Mouse (Mus musculus): ENCODE measurements around the gene Ccnjl.

Gene Ccnjl

DNA sequence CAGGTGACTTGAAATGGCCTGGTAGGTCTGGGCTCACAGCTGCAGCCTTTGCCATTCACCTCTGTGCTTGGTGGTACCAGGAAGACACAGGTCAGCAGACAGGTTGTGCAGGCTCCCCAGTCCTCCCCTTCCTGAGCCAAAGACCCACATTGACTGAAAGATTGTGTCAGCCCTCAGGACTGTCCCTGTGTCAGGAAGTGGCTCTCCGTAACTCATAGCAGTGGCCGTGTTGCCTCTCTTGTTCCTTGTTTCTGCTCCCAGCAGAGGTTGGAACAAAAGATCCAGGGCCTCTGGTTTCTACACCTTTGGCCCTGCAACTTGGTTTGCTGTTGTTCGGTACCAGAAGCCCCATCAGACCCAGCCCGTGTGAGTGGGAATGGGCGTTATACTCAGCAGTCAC lies 40.6 kb downstream of the Ccnjl start:
- DNase-seq (ENCODE audit: low spot score), result no peak

DNA sequence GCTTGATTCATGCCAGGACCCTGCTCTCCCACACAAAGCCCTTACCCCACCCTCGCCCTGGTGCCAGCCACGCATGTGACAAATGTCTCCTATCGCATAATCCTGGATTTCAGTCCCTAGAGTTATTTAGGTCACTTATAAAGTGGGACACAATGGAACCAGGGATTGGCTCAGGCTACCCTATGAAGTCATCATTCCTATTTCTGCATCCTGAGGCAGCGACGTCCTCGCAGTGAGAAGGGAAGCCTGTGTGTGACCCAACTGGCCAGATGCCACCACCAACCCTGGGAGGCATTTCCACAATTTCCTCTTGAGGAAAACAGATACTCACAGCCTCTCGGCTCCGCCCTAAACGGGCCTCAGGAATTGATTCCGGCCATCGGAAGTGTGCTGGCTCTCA lies 41.0 kb downstream of the Ccnjl start:
- DNase-seq (ENCODE audit: low spot score), result peak; percentile 62

DNA sequence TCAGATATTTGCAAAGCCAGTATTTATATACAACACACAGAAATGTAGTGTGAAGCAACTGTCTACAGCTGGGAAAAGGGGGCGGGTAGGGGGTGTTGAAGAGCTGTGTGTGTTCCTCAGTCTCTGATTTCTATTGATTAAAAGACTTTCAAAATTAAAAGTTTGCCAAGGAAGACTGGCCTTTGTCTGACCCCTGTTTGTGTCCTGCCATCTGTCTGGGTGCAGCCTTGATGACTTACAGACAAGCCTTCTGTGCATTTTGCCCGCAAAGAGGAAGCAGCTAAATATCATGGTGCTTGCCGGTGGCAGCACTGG lies 46.4 kb downstream of the Ccnjl start:
- DNase-seq (ENCODE audit: low spot score), result no peak

DNA sequence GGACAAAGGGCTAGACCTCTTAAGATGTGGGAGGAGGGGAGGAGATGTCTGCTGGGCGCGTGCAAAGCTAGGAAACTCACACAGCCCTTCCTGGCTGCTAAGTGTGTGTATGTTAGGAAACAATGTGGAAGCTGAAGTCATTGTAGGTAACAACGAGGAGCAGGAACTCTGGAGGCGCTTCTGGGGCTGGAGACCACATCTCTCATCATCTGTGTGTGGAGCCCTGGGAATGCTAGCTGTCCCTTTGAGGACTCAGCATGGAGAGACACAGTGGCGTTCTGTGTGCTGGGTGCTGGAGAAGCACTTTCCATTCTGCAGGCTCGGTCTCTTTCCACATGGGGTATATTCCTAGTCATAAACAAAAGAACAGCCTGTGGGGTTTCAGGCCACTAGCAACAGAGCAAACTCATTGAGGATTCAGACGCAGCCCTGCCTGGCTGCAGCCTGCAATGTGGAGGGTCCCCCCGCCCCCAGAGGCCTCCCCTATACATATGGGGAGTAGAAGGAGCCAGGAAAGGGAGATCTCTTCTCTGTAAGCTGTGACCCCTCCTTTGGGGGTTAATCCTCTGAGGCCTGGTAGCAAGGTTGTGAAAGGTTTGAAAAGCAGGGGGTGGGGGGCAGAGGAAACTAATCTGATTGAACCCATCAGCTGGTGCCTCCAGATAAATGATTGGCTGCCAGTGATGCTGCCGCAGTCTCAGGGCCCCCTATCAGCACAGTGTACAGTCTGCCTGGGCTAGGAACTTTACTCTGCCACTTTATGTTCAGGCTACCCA lies 47.0 kb downstream of the Ccnjl start:
- DNase-seq (ENCODE audit: low spot score), result no peak

DNA sequence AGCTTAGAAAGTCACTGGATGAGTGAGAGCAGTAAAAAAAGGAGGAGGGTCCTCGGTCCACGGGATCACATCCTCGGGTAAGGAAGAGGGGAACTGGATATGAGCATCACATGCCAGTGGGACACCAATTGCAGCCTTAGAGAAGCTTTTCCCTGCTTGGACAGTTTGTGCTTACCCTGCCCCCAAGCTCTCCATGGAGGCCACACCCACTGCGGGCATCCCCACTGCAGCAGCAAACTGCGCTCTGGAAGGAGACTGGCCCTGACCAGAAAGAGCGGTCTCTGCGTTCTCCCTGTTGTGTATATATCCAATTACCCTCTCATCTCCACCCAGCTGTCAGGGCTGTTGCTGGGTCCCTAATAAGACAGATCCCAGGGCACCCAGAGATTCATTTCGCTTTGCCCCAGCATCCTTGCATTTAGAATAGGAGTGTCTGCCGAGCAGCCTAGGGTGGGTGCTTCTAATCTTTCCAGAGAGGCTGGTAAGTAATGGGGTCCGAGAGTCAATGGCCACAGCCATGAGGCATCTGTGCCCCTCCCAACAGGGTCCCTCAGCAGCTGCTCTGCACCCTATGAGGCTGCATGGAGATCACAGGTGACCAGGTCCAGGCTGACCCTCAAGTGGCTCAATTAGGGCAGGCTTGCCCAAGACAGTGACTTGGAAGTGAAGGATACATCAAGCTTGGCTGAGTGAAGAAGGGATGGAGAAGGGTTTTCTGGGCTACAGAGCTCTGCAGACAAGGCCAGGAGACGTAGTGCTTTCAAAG lies 49.3 kb downstream of the Ccnjl start:
- DNase-seq (ENCODE audit: low spot score), result no peak

DNA sequence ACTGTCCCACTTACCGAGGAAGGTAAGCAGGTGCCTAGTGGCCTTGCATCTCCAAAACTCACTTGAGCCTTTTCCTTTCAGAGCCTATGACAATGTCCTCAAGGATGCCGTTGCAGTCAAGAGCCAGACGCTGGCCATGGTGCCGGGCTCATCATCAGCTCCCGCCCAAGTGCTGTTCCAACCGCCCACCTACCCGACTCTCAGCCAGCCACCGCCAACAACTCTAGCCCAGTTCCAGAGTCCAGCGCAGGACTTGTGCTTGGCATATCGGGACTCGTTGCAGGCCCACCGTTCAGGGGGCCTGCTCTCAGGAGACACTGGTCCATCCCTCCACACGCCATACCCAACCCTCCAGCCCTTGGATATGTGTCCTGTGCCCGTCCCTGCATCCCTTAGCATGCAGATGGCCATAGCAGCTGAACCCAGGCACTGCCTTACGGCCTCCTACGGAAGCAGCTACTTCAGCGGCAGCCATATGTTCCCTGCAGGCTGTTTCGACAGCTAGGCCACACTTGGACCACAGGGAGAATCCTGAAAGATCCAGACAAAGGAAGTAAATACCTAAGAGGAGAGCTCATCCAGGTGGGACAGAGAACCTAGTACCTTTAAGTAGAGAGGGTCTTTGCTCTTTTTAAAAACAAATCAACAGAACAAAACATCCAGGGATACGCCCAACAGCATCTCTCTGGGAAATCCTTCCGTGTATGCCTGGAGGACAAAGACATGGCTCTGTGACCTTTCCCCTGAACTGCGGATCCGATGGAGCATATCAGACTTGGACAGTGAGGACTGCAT lies 56.8 kb downstream of the Ccnjl start:
- DNase-seq (ENCODE audit: low spot score), result no peak

DNA sequence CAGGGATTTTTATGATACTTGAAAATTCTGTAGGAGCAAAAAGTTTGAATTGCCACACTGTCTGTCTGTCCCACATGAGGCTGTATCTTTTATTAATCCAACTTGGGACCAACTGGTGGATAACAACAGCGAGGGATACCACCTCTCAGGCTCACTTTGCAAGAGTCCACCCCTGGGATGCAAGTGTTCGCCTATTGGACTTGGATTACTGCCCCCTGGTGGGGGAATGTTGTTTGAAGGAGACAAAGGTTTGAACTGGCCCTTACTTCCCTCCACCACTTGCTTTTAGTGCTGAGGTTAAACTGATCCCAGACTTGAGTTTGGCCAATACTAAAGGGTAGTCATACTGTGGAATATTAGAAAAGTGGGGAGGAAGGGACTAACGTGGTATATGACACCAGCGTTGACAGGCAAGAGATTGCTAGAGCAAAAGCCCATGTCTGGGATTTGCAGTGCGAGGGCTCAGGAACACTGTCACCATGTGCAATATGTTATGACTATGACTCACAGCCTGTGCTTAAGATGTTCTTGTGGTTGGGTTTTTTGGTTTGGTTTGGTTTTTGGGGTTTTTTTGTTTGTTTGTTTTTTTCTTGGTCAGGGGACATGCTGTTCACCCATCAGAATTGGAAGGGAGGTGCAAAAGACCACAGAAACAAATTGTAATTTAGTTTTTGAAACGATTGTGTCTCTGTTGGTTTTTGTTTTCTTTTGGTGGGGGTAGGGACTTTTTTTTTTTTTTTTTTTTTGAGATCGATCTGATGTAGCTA lies 57.9 kb downstream of the Ccnjl start, which contains the start of gene 4933415A04Rik:
Gene 4933415A04Rik (plus strand): TSS at position 717 of the 767 bp plus-strand sequence.
- peak; percentile 89 for DNase-seq (ENCODE audit: low spot score)

DNA sequence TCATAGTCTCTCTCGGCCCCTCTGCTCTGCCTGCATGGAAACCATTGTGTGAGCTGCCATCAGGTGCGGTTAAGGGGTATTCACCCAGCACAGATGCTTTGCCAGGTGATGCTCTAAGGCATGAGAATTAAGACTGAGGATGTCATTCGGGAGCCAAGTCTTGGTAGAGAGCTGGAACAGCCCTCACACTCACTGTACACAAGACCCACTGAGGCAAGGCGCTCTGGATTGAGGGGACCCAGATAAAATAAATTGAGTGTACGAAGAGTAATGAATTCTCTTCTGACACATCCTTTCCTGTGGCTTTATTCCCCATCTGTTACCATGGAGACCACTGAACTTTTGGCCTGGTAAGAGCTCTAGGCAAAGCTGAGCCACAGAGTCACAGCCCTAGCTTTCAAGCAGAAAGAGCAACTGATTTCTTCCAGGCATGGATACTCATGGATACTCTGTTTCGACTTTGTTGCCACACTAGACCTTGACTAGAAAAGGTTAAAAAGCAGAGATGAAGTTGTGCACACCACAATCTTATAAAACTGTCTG lies 61.0 kb downstream of the Ccnjl start:
- DNase-seq (ENCODE audit: low spot score), result no peak

DNA sequence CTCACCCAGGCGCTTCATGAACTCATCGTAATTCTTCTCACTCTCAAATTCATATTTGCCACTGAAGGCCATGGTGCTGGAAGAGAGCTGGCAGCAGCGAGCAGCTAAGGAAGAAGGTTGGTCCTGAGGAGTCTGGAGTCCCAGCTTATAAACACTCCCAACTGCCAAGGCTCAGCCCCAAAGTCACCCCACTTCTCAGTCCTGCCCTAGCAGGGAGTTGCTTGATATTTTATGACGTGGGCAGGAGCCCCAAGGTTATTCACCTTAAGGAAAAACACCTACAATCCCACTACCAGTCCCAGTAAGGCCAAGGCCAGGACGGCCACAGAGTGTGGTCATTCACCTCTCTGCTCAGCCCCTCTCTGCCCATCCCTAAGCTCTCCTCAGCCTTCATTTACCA lies 72.9 kb downstream of the Ccnjl start, which contains the start of gene Fabp6:
Gene Fabp6 (minus strand): TSS at position 101 of the 400 bp plus-strand sequence.
- no peak for DNase-seq (ENCODE audit: low spot score)

DNA sequence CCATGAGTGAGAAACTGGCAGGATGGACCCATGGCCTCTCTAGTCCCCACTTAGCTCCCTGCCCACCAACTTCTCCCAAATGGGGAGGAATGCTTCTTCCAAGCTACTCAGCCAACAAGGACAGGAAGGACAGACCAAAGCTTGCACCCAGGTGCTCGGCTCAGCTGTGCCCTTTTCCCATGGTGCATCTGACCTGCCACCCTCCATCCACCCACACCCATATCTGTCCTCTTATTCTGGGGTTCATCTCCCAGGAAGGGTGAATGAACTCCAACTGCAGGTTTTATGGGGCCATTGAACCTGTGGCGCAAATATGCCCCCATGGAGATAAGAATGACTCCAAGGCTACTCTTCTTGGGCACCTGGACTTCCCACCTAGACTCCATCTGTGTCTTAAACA lies 75.6 kb downstream of the Ccnjl start:
- no peak for DNase-seq (ENCODE audit: low spot score)

DNA sequence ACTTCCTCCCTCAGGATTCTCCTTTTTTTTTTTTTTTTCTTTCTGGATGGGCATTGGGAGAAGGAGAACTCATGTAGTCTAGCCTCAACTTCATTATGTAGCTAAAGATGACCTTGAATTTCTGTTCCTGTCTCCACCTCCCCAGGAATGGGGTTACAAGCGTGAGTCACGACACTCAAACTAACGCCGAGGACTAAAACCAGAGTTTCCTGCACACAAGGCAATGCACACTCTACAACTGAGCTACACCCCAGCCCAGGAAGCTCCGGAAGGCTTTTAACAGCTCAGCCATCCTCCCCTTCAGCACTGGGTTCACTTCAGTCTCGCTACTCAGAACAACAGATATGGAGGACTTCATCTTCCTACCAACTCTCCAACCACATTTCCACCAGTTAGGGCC lies 76.3 kb downstream of the Ccnjl start:
- no peak for DNase-seq (ENCODE audit: low spot score)

DNA sequence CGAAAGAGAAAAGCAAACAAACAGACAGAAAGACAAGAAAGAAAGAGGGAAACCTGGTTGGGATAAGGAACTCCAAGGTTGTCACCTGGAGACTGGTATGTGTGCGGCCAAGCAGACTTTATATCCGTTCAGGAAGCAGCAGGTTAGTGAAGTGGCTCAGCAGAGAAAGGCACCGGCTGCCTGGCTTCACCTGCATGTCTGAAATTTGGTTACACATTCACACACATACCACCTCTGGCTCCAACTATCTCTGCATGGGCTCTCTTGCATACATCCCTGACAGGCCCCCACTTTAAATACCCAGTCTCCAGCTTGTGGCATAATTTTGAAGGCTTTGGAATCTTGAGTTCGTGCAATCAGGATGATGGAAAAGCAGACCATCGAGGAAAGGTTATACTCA lies 77.3 kb downstream of the Ccnjl start:
- DNase-seq (ENCODE audit: low spot score), result no peak

DNA sequence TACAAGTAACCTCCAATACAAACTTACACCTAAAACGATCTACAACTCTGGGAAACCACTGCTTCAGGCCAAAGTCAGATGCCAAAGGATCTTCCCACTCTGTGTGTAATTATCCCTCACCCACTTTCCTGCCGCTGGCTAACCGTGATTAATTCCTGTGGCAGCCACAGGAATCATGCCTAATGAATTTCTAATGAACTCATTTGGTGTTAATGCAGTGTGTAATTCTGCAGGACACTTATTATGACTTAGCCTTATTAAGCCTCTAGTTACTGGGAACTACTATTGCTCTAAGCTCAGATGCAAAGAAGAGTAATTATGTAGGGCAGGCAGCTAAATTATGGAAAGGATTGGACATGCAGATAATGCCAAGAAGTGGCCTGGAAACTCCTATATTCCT lies 79.9 kb downstream of the Ccnjl start:
- DNase-seq (ENCODE audit: low spot score), result no peak

DNA sequence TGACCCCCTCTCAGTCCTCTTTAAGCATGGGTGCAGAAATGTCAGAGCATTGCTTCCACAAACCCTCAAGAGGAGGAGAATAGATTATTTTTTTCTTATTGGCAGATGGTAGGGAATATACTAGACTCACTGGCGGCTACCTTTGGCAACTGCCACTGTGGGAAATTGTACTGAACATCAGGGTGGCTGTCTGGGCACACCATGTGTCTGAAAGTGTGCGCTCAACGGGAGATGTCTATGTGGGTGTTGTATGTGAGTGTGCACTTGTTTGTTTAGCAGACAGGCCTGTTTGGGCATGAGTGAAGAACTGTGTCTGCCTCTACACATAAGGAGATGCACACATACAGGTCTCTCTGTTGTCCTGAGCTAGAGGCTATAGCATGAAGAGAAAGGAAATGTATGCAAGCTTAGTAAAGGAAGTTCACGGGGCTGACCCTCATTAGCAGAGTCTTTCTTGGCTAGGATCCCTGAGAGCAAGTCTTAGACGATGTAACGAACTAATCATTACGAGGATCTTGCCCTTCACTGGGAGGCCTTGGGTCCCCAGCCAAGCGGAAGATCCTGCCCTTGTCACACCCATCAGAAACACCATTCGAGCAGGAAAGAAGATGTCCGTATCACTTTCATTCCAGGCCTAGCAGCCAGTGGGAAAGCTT lies 81.5 kb downstream of the Ccnjl start:
- no peak for DNase-seq (ENCODE audit: low spot score)

DNA sequence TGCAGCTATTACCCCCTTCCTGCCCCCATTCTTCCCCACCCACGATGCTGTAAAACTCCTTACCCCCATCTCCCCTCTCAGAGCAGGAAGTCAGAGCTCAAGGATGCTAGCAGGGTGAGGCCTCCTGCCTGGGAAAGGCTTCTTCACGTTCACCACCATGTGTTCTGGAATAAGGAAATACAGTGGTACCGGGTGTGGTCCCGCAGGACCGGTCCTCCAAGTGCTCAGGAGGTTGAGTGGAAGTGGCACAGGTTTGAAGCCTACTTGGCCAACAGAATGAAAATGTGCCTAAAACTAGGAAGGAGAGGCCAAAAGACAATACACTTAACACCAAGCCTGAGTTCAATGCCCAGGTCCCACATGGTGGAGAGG lies 82.1 kb downstream of the Ccnjl start:
- DNase-seq (ENCODE audit: low spot score), result no peak

DNA sequence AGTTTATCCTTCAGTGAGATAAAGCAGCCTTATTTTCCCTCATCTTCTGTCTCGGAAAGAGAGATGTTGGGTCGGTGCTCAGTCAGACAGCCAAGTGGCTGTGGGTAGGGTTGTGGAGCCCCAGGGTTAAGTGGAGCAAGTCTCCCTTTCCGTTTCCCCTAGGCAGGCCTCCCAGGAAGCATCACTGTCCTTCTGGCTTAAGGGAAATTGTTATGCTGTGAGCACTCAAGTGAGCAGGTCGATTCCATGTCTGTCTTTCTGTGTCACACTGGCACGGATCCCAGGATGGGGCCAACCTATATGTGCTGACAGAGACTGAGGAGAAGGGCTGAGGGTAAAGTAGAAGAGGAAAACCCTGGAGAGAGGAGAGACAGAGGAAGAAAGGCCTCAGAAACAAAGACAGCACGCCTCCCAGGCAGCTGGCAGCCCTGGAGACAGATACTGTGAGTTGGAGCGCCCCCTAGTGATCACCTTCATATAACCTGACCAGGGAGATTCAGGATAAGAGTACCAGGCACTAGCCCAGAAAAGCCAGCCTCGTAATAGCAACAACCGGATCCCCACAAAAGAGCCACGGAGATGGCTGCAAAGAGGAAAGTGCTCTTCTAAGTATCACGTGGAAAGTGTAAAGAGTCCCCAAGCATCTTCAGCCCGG lies 84.4 kb downstream of the Ccnjl start:
- DNase-seq (ENCODE audit: low spot score), result peak; percentile 91

DNA sequence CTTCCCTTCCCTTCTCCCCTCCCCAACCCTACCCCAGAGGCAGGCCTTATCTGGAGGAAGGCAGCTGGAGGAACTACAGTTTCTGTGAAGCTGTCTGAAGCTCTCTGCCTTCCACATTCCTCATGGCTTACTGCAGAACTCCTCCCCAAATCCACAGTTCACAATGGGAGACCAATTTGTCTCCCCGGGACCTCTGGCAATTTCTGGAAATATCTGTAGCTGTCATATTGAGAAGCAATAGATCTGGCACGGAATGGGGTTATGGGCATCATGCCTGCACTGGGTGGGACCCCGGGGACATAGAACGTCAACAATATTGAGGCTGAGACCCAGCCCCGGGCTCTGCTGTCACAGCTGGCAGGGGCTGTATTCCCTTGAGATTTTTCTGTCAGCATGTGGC lies 89.3 kb downstream of the Ccnjl start:
- peak; percentile 57 for DNase-seq (ENCODE audit: low spot score)

DNA sequence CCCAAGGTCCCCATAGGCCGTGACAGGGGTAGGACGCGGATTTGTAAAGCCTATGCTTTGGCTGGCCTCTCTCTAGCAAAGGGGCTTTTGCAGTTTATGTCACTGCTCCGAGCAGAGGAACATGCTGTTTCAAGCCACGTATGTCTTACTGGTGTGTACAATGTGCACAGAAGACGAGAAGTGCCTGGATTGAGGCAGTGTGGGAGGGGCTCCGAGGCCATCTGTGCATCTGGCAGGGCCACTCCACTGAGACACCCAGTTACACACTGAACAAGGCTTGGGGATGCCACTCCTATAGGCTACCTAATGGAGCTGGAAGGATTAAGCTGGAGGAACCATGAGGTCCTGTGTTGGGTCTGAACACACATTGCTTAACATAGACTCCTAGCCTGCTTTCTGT lies 89.8 kb downstream of the Ccnjl start:
- no peak for DNase-seq (ENCODE audit: low spot score)

DNA sequence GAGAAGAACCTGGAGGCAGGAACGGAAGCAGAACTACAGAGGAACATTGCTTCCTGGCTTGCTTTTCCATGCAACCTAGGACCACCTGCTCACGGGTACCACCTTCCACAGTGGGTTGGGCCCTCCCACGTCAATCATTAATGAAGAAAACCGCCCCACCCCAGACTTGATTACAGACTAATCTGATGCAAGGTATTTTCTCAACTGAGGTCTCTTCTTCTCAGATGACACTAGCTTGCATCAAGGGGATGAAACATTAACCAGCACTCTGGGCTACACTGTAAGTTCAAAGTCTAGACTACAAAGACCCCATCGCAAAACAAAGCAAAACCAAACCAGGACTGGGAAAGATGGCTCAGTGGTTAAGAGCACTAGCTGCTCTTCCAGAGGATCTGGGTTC lies 93.2 kb downstream of the Ccnjl start:
- no peak for DNase-seq (ENCODE audit: low spot score)

DNA sequence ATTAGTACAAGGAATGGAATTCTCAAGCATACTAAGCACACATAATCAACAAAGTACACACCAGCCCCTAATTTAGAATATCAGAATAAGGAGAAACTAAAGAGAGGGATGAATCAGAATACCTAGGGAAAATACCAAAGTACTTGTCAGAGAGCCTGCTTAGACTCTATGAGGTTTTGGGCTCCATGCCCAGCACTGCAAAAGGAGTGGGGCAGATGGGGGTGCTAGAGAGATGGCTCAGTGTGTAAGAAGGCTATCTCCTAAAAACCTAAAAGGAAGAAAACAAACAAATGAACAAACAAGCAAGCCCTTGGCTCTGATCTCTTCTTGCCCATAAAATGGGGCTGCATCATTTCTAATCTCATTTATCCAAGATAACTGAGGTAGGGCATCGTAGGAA lies 95.8 kb downstream of the Ccnjl start:
- DNase-seq (ENCODE audit: low spot score), result no peak

All from testis, postnatal 10 days (tissue).